Mouse (Mus musculus): ENCODE results near the gene Unc119b. TPM values are rescaled to one million over a fixed set of nuclear protein-coding genes. Genes with fewer than 3 reads are reported as not detected.

The Unc119b gene
- 10 to 100 TPM; 13.8 to 18.6 TPM for total RNA-seq (2023)

GRCm38 (mm10) chr5:115134234-115135165 is at the start of gene Unc119b:
Gene Unc119b, minus strand, starts transcription at chr5:115134975.

DNA sequence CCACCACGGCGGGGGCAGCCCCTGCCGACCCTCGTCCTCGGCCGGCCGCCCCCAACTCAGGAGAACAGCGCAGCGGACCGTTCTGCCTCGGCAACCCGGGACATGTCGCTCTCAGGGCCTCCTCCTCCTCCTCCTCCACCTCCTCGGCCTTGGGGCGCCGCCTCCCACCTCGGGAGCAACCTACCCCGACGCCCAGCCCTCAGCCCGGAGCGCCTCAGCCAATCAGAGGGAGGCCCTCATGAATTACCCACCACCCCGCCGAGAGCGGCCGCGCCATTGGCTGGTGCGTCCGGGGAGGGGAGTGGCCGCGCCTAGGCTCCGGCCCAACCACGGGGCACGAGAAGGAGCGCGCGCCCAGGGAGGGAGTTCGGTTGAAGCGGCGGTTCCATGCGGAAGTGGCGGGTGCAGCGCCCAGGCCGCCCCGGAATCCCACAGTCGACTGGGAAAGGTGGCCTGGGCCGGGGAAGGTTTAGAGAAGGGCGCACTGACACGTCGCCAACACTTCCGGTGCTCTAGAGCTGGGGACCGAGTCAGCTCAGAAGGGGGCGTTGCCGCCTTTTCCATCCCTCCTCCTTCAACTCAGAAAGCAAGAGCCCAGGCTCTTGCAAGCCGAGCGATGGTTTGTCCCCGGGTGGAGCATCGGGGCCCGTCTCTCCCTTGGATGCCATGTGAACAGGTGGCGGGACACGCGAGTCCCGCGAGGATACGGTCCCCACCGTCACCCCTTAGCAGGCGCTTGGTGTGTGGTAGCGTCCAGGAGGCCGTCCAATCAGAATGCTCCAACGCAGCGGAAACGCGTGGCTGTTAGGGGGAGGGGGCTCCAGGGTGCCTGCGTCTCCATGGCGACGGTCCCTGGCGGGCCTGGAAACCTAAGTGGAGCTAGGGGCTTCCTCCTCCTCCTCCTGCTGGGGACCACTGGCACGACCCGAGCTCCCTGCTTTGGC is 23.5 kb upstream of the Unc119b start, which contains the start of gene Mlec:
Gene Mlec, minus strand, starts transcription at position 140 of the 944 bp plus-strand sequence.

GRCm38 (mm10) chr5:115118961-115119570 is 15.7 kb downstream of the Unc119b start, which contains the start of gene Acads:
Gene Acads, minus strand, starts transcription at chr5:115119346.

DNA sequence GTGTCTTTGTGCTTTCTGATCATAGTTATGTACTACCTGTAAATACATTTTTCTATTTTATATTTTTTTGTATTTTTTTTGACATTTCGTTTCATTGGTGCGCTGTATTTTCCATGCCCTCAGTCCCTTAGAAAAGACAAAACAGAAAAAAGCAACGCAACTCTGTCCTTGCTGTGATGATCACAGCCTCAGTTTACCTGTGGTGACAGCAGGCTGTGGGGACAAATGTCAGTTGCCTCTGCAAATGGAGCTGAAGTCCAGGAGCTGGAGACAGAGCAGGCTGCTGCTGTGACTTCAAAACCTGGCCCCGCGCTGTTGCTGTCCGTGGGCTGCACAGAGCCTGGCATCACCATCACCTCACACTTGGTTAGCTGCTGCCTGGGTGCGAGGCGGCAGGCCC is 36.6 kb downstream of the Unc119b start, which contains the start of gene Gm10401:
Gene Gm10401, minus strand, starts transcription at position 101 of the 400 bp plus-strand sequence.

Other genes starting within 250 kb of the Unc119b start
- gene Oasl2, start 238.0 kb downstream of the Unc119b start, total RNA-seq (2023): 10 to 100 TPM; 14.4 to 28.6 TPM
- gene Oasl1, start 211.7 kb downstream of the Unc119b start, total RNA-seq (2023): 10 to 100 TPM in 1 of 2 experiments, 1 to 10 TPM in 1; 8.8 to 10.9 TPM
- gene 2210016L21Rik, start 192.8 kb downstream of the Unc119b start, total RNA-seq (2023): 1 to 10 TPM; 8.9 to 10.0 TPM
- gene Hnf1a, start 163.9 kb downstream of the Unc119b start, total RNA-seq (2023): not detected
- gene Sppl3, start 123.8 kb downstream of the Unc119b start, total RNA-seq (2023): 10 to 100 TPM; 46.1 to 51.7 TPM
- gene Gm10401, start 36.7 kb downstream of the Unc119b start, total RNA-seq (2023): not detected
- 10 to 100 TPM; 15.7 to 16.2 TPM for gene Acads, start 15.6 kb downstream of the Unc119b start, total RNA-seq (2023)
- 100 to 1,000 TPM; 123 to 124 TPM for gene Mlec, start 23.2 kb upstream of the Unc119b start, total RNA-seq (2023)
- not detected for gene Cabp1, start 59.4 kb upstream of the Unc119b start, total RNA-seq (2023)
- 10 to 100 TPM; 14.2 to 16.2 TPM for gene Pop5, start 100.9 kb upstream of the Unc119b start, total RNA-seq (2023)
- gene Rnf10, start 137.9 kb upstream of the Unc119b start, total RNA-seq (2023): 100 to 1,000 TPM; 184 to 191 TPM
- gene Coq5, start 144.7 kb upstream of the Unc119b start, total RNA-seq (2023): 10 to 100 TPM in 1 of 2 experiments, 1 to 10 TPM in 1; 9.3 to 10.7 TPM
- gene Dynll1, start 166.0 kb upstream of the Unc119b start, total RNA-seq (2023): 100 to 1,000 TPM; 209 to 220 TPM
- 10 to 100 TPM; 56.4 to 57.6 TPM for gene Srsf9, start 192.2 kb upstream of the Unc119b start, total RNA-seq (2023)
- gene Gatc, start 206.2 kb upstream of the Unc119b start, total RNA-seq (2023): 10 to 100 TPM in 1 of 2 experiments, 1 to 10 TPM in 1; 9.1 to 10.3 TPM
- 10 to 100 TPM; 16.6 to 18.6 TPM for gene Triap1, start 206.2 kb upstream of the Unc119b start, total RNA-seq (2023)
- gene Cox6a1, start 214.0 kb upstream of the Unc119b start, total RNA-seq (2023): 100 to 1,000 TPM; 267 to 287 TPM